Comparison of ENCODE assay signal across 9 mouse cellular contexts in genomic region chr8:72646060-72646767, GRCm38 (mm10). TPM values are rescaled to one million over a fixed set of nuclear protein-coding genes. Genes with fewer than 3 reads are reported as not detected.
DNase-seq lines count a peak whose midpoint lies in the region; ATAC-seq and TF ChIP-seq lines count a peak whose summit lies in the region.
"Had no signal": no experiment of that assay in that cellular context is flagged by ENCODE, and none has a peak within 500 bp of the region (broad histone marks: within the 10 kb centered on the region; RNA-seq: fewer than 3 reads in every experiment).

Gene Nwd1 (plus strand): TSS chr8:72646711.

- TF ChIP-seq CTCF in left cerebral cortex, adult 2 months (IDR thresholded peaks at IDR 0.05) = no peak

- H3K79me2 ChIP-seq in myocyte (ENCODE audit: control insufficient read depth, insufficient read depth) = no peaks in the 10 kb centered on the region

- H3K4me3 ChIP-seq in forebrain, embryonic 12.5 days (replicated peaks) = no peak within 1 kb of the TSS
- H3K4me3 ChIP-seq in forebrain, embryonic 11.5 days (ENCODE audit: low read depth, low read length) = no peak within 1 kb of the TSS
- H3K4me3 ChIP-seq in left cerebral cortex, adult 2 months = peak within 1 kb of the TSS; percentile 32
- no peak within 1 kb of the TSS for H3K4me3 ChIP-seq in myocyte

- peaks cover 11% of the 10 kb centered on the region; the same call in 1 of the 2 replicates for H3K4me1 ChIP-seq in forebrain, embryonic 12.5 days
- H3K4me1 ChIP-seq in forebrain, embryonic 11.5 days (replicated peaks; ENCODE audit: control insufficient read depth, insufficient read depth, low read length) = no peaks in the 10 kb centered on the region

- no peaks in the 10 kb centered on the region for H3K36me3 ChIP-seq in forebrain, embryonic 12.5 days (replicated peaks)
- H3K36me3 ChIP-seq in forebrain, embryonic 11.5 days (ENCODE audit: control insufficient read depth, insufficient read depth, low read length) = no peaks in the 10 kb centered on the region
- H3K36me3 ChIP-seq in myocyte (ENCODE audit: control insufficient read depth, insufficient read depth) = no peaks in the 10 kb centered on the region

- peak within 1 kb of the TSS; percentile 15; the same call in 1 of the 2 replicates for H3K4me2 ChIP-seq in forebrain, embryonic 12.5 days
- no peak within 1 kb of the TSS for H3K4me2 ChIP-seq in forebrain, embryonic 11.5 days (ENCODE audit: low read depth, low read length, severe bottlenecking)
- H3K4me2 ChIP-seq in myocyte (ENCODE audit: low read depth) = peak within 1 kb of the TSS; percentile 60

- no peak for TF ChIP-seq POLR2A in myocyte (IDR thresholded peaks at IDR 0.05; ENCODE audit: insufficient read length, low read depth)

- intact Hi-C loops in left cerebral cortex, adult 2 months (cut with DNase I) = no loop called here

- H3K27me3 ChIP-seq in forebrain, embryonic 12.5 days = no peaks in the 10 kb centered on the region
- H3K27me3 ChIP-seq in forebrain, embryonic 11.5 days (ENCODE audit: control insufficient read depth, insufficient read depth, low read length) = no peaks in the 10 kb centered on the region
- H3K27me3 ChIP-seq in myocyte (ENCODE audit: control insufficient read depth, insufficient read depth, insufficient read length) = no peaks in the 10 kb centered on the region

- H3K9ac ChIP-seq in forebrain, embryonic 12.5 days = no peak within 1 kb of the TSS
- no peak within 1 kb of the TSS for H3K9ac ChIP-seq in forebrain, embryonic 11.5 days (ENCODE audit: low read length)

- no peak within 1 kb of the TSS for H3ac ChIP-seq in myocyte (ENCODE audit: control insufficient read depth, insufficient read length)

- no peak for DNase-seq in forebrain, embryonic 11.5 days (ENCODE audit: low spot score)
- DNase-seq in adrenal gland, postnatal 36 days = peak; percentile 76 to 85
- DNase-seq in frontal cortex, adult 2 months (ENCODE audit: extremely low spot score in 1 of 2, low spot score in 1 of 2) = peak; percentile 85 to 92
- DNase-seq in heart, postnatal 4 days = peak; percentile 92
- peak; percentile 81 to 84 for DNase-seq in left cerebral cortex, adult 2 months (ENCODE audit: extremely low spot score in 1 of 2, low spot score in 2 of 2)
- DNase-seq in thymus, adult 18-20 months = peak; percentile 59 to 63

- 44% methylated on average over 11 of the region's 11 CpGs for WGBS in forebrain, embryonic 12.5 days
- WGBS in forebrain, embryonic 11.5 days = 78% methylated on average over 11 of the region's 11 CpGs

- no peaks in the 10 kb centered on the region for H3K9me3 ChIP-seq in forebrain, embryonic 12.5 days
- no peaks in the 10 kb centered on the region; the same call in 1 of the 2 replicates for H3K9me3 ChIP-seq in forebrain, embryonic 11.5 days (ENCODE audit: control insufficient read depth, low read length)

- peak within 1 kb of the TSS; percentile 84 for H3K27ac ChIP-seq in forebrain, embryonic 12.5 days
- no peak within 1 kb of the TSS for H3K27ac ChIP-seq in forebrain, embryonic 11.5 days (ENCODE audit: low read depth, low read length)
- H3K27ac ChIP-seq in left cerebral cortex, adult 2 months = peak within 1 kb of the TSS; percentile 85
- H3K27ac ChIP-seq: kidney, postnatal 0 days had no signal

- peak; percentile 89 for ATAC-seq in forebrain, embryonic 12.5 days (ENCODE audit: low FRiP score)
- no peak; the same call in 1 of the 2 replicates for ATAC-seq in forebrain, embryonic 11.5 days (replicated peaks; ENCODE audit: low FRiP score)

TF ChIP-seq in myocyte, 11 proteins besides CTCF, POLR2A, EP300 and RAD21:
- TF ChIP-seq TCF3 (IDR thresholded peaks at IDR 0.05; ENCODE audit: insufficient read length, low read depth) (peak; percentile 80), MYOG (IDR thresholded peaks at IDR 0.05; ENCODE audit: control insufficient read depth in 1 of 3, insufficient read depth in 1 of 3, insufficient read length in 2 of 3, low read depth in 2 of 3) (peak; percentile 17 to 68 (median 64)), TCF12 (IDR thresholded peaks at IDR 0.05; ENCODE audit: insufficient read depth, poor library complexity, severe bottlenecking) (peak; percentile 73), MAX (IDR thresholded peaks at IDR 0.05; ENCODE audit: low read depth) (no peak), MYOD1 (IDR thresholded peaks at IDR 0.05; ENCODE audit: control insufficient read depth in 1 of 3, insufficient read length in 2 of 3, low read depth in 2 of 3) (peak; percentile 86 to 100 (median 99))

RNA-seq across cellular contexts. Expression of gene Nwd1, which starts in this region (rescaled TPM):
- polyA plus RNA-seq in forebrain, embryonic 12.5 days (2016; fragmentation: Nextera tagmentation; extraction: Ambion mirVana) = 0.29 and 0.81 TPM in 2 replicates
- 0.15 and 0.19 TPM in 2 replicates for polyA plus RNA-seq in forebrain, embryonic 11.5 days (2014; fragmentation: Nextera tagmentation; extraction: Ambion mirVana)
- under 1 TPM; 0.36 TPM for total RNA-seq in adrenal gland, postnatal 36 days (2021)
- polyA plus RNA-seq in frontal cortex, adult 2 months (2012; rRNA removed) = 23.8 and 26.4 TPM in 2 replicates
- 1 to 10 TPM; 2.1 to 2.4 TPM for total RNA-seq in heart, postnatal 4 days (2021)
- 10 to 100 TPM; 46.1 to 46.9 TPM for total RNA-seq in left cerebral cortex, adult 2 months (2021)
- polyA plus RNA-seq in myocyte (2012; fragmentation: generic; extraction: Trizol) = 0.10 TPM
- polyA plus RNA-seq: kidney, postnatal 0 days had no signal

Comparison
In these comparisons a context has a peak if more than half of its experiments do, and no peak if none do; other contexts are left out.
1. RNA of gene Nwd1 (total RNA-seq): 46.1 to 46.9 TPM in left cerebral cortex, adult 2 months; 2.1 to 2.4 TPM in heart, postnatal 4 days and 0.36 TPM in adrenal gland, postnatal 36 days; every median in the first group is over 10 times any median in the second.
2. RNA of gene Nwd1 (polyA plus RNA-seq): 23.8 to 26.4 TPM in frontal cortex, adult 2 months; 0.29 to 0.81 TPM in forebrain, embryonic 12.5 days, 0.15 to 0.19 TPM in forebrain, embryonic 11.5 days and 0.10 TPM in myocyte (single experiment); every median in the first group is over 10 times any median in the second.
3. Peak in ATAC-seq, H3K27ac ChIP-seq and H3K4me2 ChIP-seq in forebrain, embryonic 12.5 days; RNA of the gene not detected or under 1 TPM.
4. Peak in DNase-seq in adrenal gland, postnatal 36 days; RNA of the gene not detected or under 1 TPM.